Mouse (Mus musculus) erythroblast, embryonic 14.5 days (primary cell): ENCODE measurements around the gene Rpl3l.

Experiments used
- GATA1 ChIP-seq: IDR thresholded peaks from 2 replicates; pipeline ENCODE4 v1.6.1; 2012; ENCODE audit warnings: low read length, inconsistent platforms, mixed read lengths
- TAL1 ChIP-seq: IDR thresholded peaks from 3 replicates; pipeline ENCODE4 v1.6.1; 2012; ENCODE audit warnings: low read length, inconsistent platforms, mixed read lengths

GRCm38 (mm10) chr17:24708646-24709045, 19.0 kb upstream of the Rpl3l start:
- TF ChIP-seq TAL1, result no peak
- TF ChIP-seq GATA1, result no peak
